Mouse (Mus musculus) thymus, postnatal 36 days (tissue): ENCODE results near the gene Fam228b.
A peak's percentile ranks its signal among the peaks of the same experiment; 100 is the strongest.
"Not testable (repeated sequence)": the region's sequence is repeated elsewhere in the genome, so short reads cannot be mapped to it uniquely, and the experiment has no call there.

Source experiments
- DNase-seq, 2 experiments: peaks; one replicate each; pipeline ENCODE4 v3.0.0; 2022; ENCODE audit warnings: mixed read lengths in 2 of 2

Gene Fam228b

GRCm38 (mm10) chr12:4768492-4769332 lies at the start of gene Fam228b, which contains the start of gene Pfn4:
Gene Fam228b, minus strand, starts transcription at chr12:4769267.
Gene Pfn4, plus strand, starts transcription at chr12:4769022.
- peak; percentile 95 to 99 for DNase-seq

GRCm38 (mm10) chr12:4817361-4818101 lies 48.5 kb upstream of the Fam228b start, which contains the start of gene Sf3b6:
Gene Sf3b6, plus strand, starts transcription at chr12:4817544.
- DNase-seq = peak; percentile 99

- DNase-seq = no peak
These were observed 47.8 kb upstream of the Fam228b start for GRCm38 (mm10) chr12:4816680-4817360.

GRCm38 (mm10) chr12:4813636-4814035 lies 44.6 kb upstream of the Fam228b start:
- no peak for DNase-seq

- no peak for DNase-seq
These were observed 42.6 kb upstream of the Fam228b start for GRCm38 (mm10) chr12:4811705-4812104.

GRCm38 (mm10) chr12:4811036-4811435 lies 42.0 kb upstream of the Fam228b start:
- no peak for DNase-seq

GRCm38 (mm10) chr12:4797471-4797870 lies 28.4 kb upstream of the Fam228b start:
- DNase-seq = not testable (repeated sequence)

- DNase-seq = peak; percentile 24 to 32
These were observed 24.7 kb upstream of the Fam228b start for GRCm38 (mm10) chr12:4793718-4794117.

GRCm38 (mm10) chr12:4788128-4788527 lies 19.1 kb upstream of the Fam228b start:
- DNase-seq = not testable (repeated sequence)

- no peak for DNase-seq
These were observed 15.4 kb upstream of the Fam228b start for GRCm38 (mm10) chr12:4784466-4784865.

GRCm38 (mm10) chr12:4783598-4783997 lies 14.5 kb upstream of the Fam228b start:
- peak; percentile 34 to 48 for DNase-seq

GRCm38 (mm10) chr12:4781725-4782404 lies 12.8 kb upstream of the Fam228b start:
- not testable (repeated sequence) for DNase-seq

GRCm38 (mm10) chr12:4781270-4781669 lies 12.2 kb upstream of the Fam228b start:
- no peak for DNase-seq

- DNase-seq = no peak
These were observed 11.2 kb upstream of the Fam228b start for GRCm38 (mm10) chr12:4780245-4780644.

GRCm38 (mm10) chr12:4777734-4778133 lies 8.7 kb upstream of the Fam228b start:
- DNase-seq = no peak

- DNase-seq = peak; percentile 24 to 42
These were observed 6.5 kb upstream of the Fam228b start for GRCm38 (mm10) chr12:4775588-4775949.

- DNase-seq = no peak
These were observed 6.0 kb upstream of the Fam228b start for GRCm38 (mm10) chr12:4774895-4775587.

- DNase-seq = no peak
These were observed 261 bp upstream of the Fam228b start for GRCm38 (mm10) chr12:4769333-4769723.

- no peak for DNase-seq
These were observed 12.0 kb downstream of the Fam228b start for GRCm38 (mm10) chr12:4757060-4757459.

- DNase-seq = not testable (repeated sequence)
These were observed 14.6 kb downstream of the Fam228b start for GRCm38 (mm10) chr12:4754451-4754850.

GRCm38 (mm10) chr12:4744486-4744885 lies 24.6 kb downstream of the Fam228b start:
- no peak for DNase-seq

- no peak for DNase-seq
These were observed 26.9 kb downstream of the Fam228b start for GRCm38 (mm10) chr12:4742183-4742582.
